Mouse (Mus musculus) limb, embryonic 15.5 days (tissue): ENCODE measurements around the gene Kcnab2. TPM values are rescaled to one million over a fixed set of nuclear protein-coding genes. Genes with fewer than 3 reads are reported as not detected.
A peak's percentile ranks its signal among the peaks of the same experiment; 100 is the strongest.

Source experiments
- ATAC-seq: fragments of 200-750 bp; cut with Nextera tagmentation; 2 replicates; pipeline ENCODE4 v1.8.0; 2017; ENCODE audit warnings: low read depth, moderate TSS enrichment; ENCODE audit not compliant: insufficient number of reproducible peaks, low FRiP score, low TSS enrichment
- H3K27ac ChIP-seq: fragments of 300-500 bp; sonication (generic); 2 replicates; pipeline ENCODE4 v1.5.1; 2015; ENCODE audit warnings: moderate library complexity, mild to moderate bottlenecking, inconsistent platforms
- H3K27me3 ChIP-seq: fragments of 300-500 bp; sonication (generic); 2 replicates; pipeline ENCODE4 v1.6.1; 2015; ENCODE audit warnings: inconsistent platforms
- H3K36me3 ChIP-seq: fragments of 300-500 bp; sonication (generic); 2 replicates; pipeline ENCODE4 v1.6.1; 2015; ENCODE audit warnings: inconsistent platforms
- H3K4me1 ChIP-seq: fragments of 300-500 bp; sonication (generic); 2 replicates; pipeline ENCODE4 v1.6.1; 2015; ENCODE audit warnings: inconsistent platforms
- H3K4me2 ChIP-seq: fragments of 300-500 bp; sonication (generic); 2 replicates; pipeline ENCODE4 v1.6.1; 2015; ENCODE audit warnings: mild to moderate bottlenecking, inconsistent platforms
- H3K4me3 ChIP-seq: fragments of 300-500 bp; sonication (generic); 2 replicates; pipeline ENCODE4 v1.5.1; 2015; ENCODE audit warnings: mild to moderate bottlenecking, inconsistent platforms
- H3K9ac ChIP-seq: fragments of 300-500 bp; sonication (generic); 2 replicates; pipeline ENCODE4 v1.6.1; 2015; ENCODE audit warnings: inconsistent platforms
- H3K9me3 ChIP-seq: fragments of 300-500 bp; sonication (generic); 2 replicates; pipeline ENCODE4 v1.6.1; 2016; ENCODE audit warnings: inconsistent platforms
- WGBS: fragments of 180-500 bp; shearing (Covaris S2); methylation state at CpG from one replicate; pipeline ENCODE4 v1.1.7; 2015; 5-methylcytosine and 5-hydroxymethylcytosine counted together
- polyA plus RNA-seq: library from polyadenylated mRNA; unstranded; fragments of >200 nt; fragmentation: Nextera tagmentation; extraction: Ambion mirVana; gene quantifications from 2 replicates; pipeline ENCODE4 v1.2.1, GENCODE M21; 2015

Gene Kcnab2
- polyA plus RNA-seq, 1 experiment from 2014 or later = 8.2 TPM

GRCm38 (mm10) chr4:152362180-152362579, 115.5 kb downstream of the Kcnab2 start:
- H3K4me2 ChIP-seq = no peak overlapping the region
- no peak overlapping the region for H3K4me3 ChIP-seq
- no peaks in the 10 kb centered on the region for H3K36me3 ChIP-seq
- H3K9ac ChIP-seq = no peak overlapping the region
- peaks cover 8% of the 10 kb centered on the region for H3K4me1 ChIP-seq
- no peak overlapping the region for H3K27ac ChIP-seq
- H3K9me3 ChIP-seq = no peaks in the 10 kb centered on the region
- ATAC-seq = no peak
- H3K27me3 ChIP-seq = peaks cover 25% of the 10 kb centered on the region
- WGBS = 53% methylated on average over 9 of the region's 9 CpGs

GRCm38 (mm10) chr4:152360855-152361254, 116.8 kb downstream of the Kcnab2 start:
- Histone ChIP-seq H3K27ac (no peak overlapping the region), H3K36me3 (no peaks in the 10 kb centered on the region), H3K27me3 (peaks cover 25% of the 10 kb centered on the region), H3K9ac (no peak overlapping the region), H3K4me2 (peak overlapping the region; percentile 29), H3K4me3 (no peak overlapping the region), H3K4me1 (peaks cover 8% of the 10 kb centered on the region), H3K9me3 (no peaks in the 10 kb centered on the region)
- 1% methylated on average over 24 of the region's 24 CpGs for WGBS
- no peak for ATAC-seq

GRCm38 (mm10) chr4:152359700-152360099, 118.0 kb downstream of the Kcnab2 start:
- H3K9me3 ChIP-seq = no peaks in the 10 kb centered on the region
- no peak for ATAC-seq
- H3K9ac ChIP-seq = no peak overlapping the region
- no peak overlapping the region for H3K4me3 ChIP-seq
- peaks cover 25% of the 10 kb centered on the region for H3K27me3 ChIP-seq
- 7% methylated on average over 11 of the region's 11 CpGs for WGBS
- no peak overlapping the region for H3K27ac ChIP-seq
- no peak overlapping the region for H3K4me2 ChIP-seq
- peaks cover 8% of the 10 kb centered on the region for H3K4me1 ChIP-seq
- no peaks in the 10 kb centered on the region for H3K36me3 ChIP-seq

- Histone ChIP-seq H3K9ac (no peak overlapping the region), H3K4me2 (no peak overlapping the region), H3K27ac (no peak overlapping the region), H3K9me3 (no peaks in the 10 kb centered on the region), H3K27me3 (peaks cover 36% of the 10 kb centered on the region), H3K4me1 (peaks cover 3% of the 10 kb centered on the region), H3K4me3 (no peak overlapping the region), H3K36me3 (no peaks in the 10 kb centered on the region)
- no peak for ATAC-seq
- 69% methylated on average over 7 of the region's 7 CpGs for WGBS
These were observed 122.0 kb downstream of the Kcnab2 start for GRCm38 (mm10) chr4:152355672-152356071.

- 70% methylated on average over 14 of the region's 14 CpGs for WGBS
- Histone ChIP-seq H3K4me3 (no peak overlapping the region), H3K36me3 (no peaks in the 10 kb centered on the region), H3K4me1 (0 out of 2 replicates have a peak, but pooled peaks cover 4% of the 10 kb centered on the region), H3K4me2 (no peak overlapping the region), H3K27me3 (peaks cover 38% of the 10 kb centered on the region), H3K9ac (no peak overlapping the region), H3K9me3 (no peaks in the 10 kb centered on the region), H3K27ac (no peak overlapping the region)
- ATAC-seq = no peak
These were observed 123.6 kb downstream of the Kcnab2 start for GRCm38 (mm10) chr4:152353886-152354637.

- 11% methylated on average over 14 of the region's 14 CpGs for WGBS
- Histone ChIP-seq H3K27ac (no peak overlapping the region), H3K27me3 (peaks cover 53% of the 10 kb centered on the region), H3K4me2 (no peak overlapping the region), H3K4me1 (0 out of 2 replicates have a peak, but pooled peaks cover 4% of the 10 kb centered on the region), H3K4me3 (no peak overlapping the region), H3K36me3 (no peaks in the 10 kb centered on the region), H3K9me3 (no peaks in the 10 kb centered on the region), H3K9ac (no peak overlapping the region)
- no peak for ATAC-seq
These were observed 126.0 kb downstream of the Kcnab2 start for GRCm38 (mm10) chr4:152351422-152352305.

GRCm38 (mm10) chr4:152350722-152351421, 126.8 kb downstream of the Kcnab2 start:
- WGBS = 25% methylated on average over 8 of the region's 8 CpGs
- H3K9me3 ChIP-seq = no peaks in the 10 kb centered on the region
- H3K9ac ChIP-seq = no peak overlapping the region
- ATAC-seq = no peak
- no peak overlapping the region for H3K4me2 ChIP-seq
- no peak overlapping the region for H3K27ac ChIP-seq
- 0 out of 2 replicates have a peak, but pooled peaks cover 4% of the 10 kb centered on the region for H3K4me1 ChIP-seq
- H3K27me3 ChIP-seq = peaks cover 56% of the 10 kb centered on the region
- H3K4me3 ChIP-seq = no peak overlapping the region
- H3K36me3 ChIP-seq = no peaks in the 10 kb centered on the region

- Histone ChIP-seq H3K9me3 (no peaks in the 10 kb centered on the region), H3K27ac (no peak overlapping the region), H3K4me1 (0 out of 2 replicates have a peak, but pooled peaks cover 4% of the 10 kb centered on the region), H3K4me3 (no peak overlapping the region), H3K27me3 (peaks cover 56% of the 10 kb centered on the region), H3K4me2 (no peak overlapping the region), H3K36me3 (no peaks in the 10 kb centered on the region), H3K9ac (no peak overlapping the region)
- ATAC-seq = no peak
- 10% methylated on average over 16 of the region's 17 CpGs for WGBS
These were observed 127.8 kb downstream of the Kcnab2 start for GRCm38 (mm10) chr4:152349837-152350381.

- Histone ChIP-seq H3K4me3 (no peak overlapping the region), H3K9ac (no peak overlapping the region), H3K9me3 (no peaks in the 10 kb centered on the region), H3K4me1 (0 out of 2 replicates have a peak, but pooled peaks cover 11% of the 10 kb centered on the region), H3K4me2 (no peak overlapping the region), H3K36me3 (no peaks in the 10 kb centered on the region), H3K27ac (no peak overlapping the region), H3K27me3 (peaks cover 75% of the 10 kb centered on the region)
- WGBS = 44% methylated on average over 7 of the region's 7 CpGs
- no peak; the same call in 1 of the 2 replicates for ATAC-seq
These were observed 132.4 kb downstream of the Kcnab2 start for GRCm38 (mm10) chr4:152345120-152345889.

GRCm38 (mm10) chr4:152344651-152345050, 133.0 kb downstream of the Kcnab2 start:
- H3K9ac ChIP-seq = no peak overlapping the region
- no peaks in the 10 kb centered on the region for H3K9me3 ChIP-seq
- H3K4me3 ChIP-seq = no peak overlapping the region
- no peaks in the 10 kb centered on the region for H3K36me3 ChIP-seq
- peaks cover 76% of the 10 kb centered on the region for H3K27me3 ChIP-seq
- peaks cover 8% of the 10 kb centered on the region for H3K4me1 ChIP-seq
- no peak for ATAC-seq
- no peak overlapping the region for H3K27ac ChIP-seq
- WGBS = 64% methylated on average over 7 of the region's 7 CpGs
- H3K4me2 ChIP-seq = no peak overlapping the region

GRCm38 (mm10) chr4:152343296-152343695, 134.4 kb downstream of the Kcnab2 start:
- Histone ChIP-seq H3K9ac (no peak overlapping the region), H3K9me3 (no peaks in the 10 kb centered on the region), H3K4me3 (no peak overlapping the region), H3K27me3 (peaks cover 76% of the 10 kb centered on the region), H3K4me1 (peaks cover 22% of the 10 kb centered on the region), H3K36me3 (no peaks in the 10 kb centered on the region), H3K4me2 (no peak overlapping the region), H3K27ac (no peak overlapping the region)
- 10% methylated on average over 5 of the region's 5 CpGs for WGBS
- no peak for ATAC-seq
